Mouse (Mus musculus) heart, adult 2 months (tissue): ENCODE results near the gene Fam78a. TPM values are rescaled to one million over a fixed set of nuclear protein-coding genes. Genes with fewer than 3 reads are reported as not detected.

ENCODE experiments used
- DNase-seq, 2 experiments: peaks; one replicate each; pipeline ENCODE4 v3.0.0; 2021
- H3K27ac ChIP-seq: fragments of 200-600 bp; 2 replicates; pipeline ENCODE4 v1.8.1; 2022
- H3K27me3 ChIP-seq: fragments of 200-500 bp; 2 replicates; pipeline ENCODE4 v1.6.1; 2012; ENCODE audit warnings: mild to moderate bottlenecking, low read length, inconsistent platforms, mixed read lengths; ENCODE audit not compliant: control insufficient read depth, insufficient read depth
- H3K36me3 ChIP-seq: fragments of 200-500 bp; 2 replicates; pipeline ENCODE4 v1.6.1; 2012; ENCODE audit warnings: low read length, inconsistent platforms; ENCODE audit not compliant: control insufficient read depth, insufficient read depth
- H3K4me1 ChIP-seq: fragments of 200-500 bp; 2 replicates; pipeline ENCODE4 v1.6.1; 2011; ENCODE audit warnings: low read length; ENCODE audit not compliant: control insufficient read depth, insufficient read depth
- H3K4me3 ChIP-seq: fragments of 200-600 bp; 2 replicates; pipeline ENCODE4 v1.8.1; 2022
- H3K79me2 ChIP-seq: fragments of 200-500 bp; replicated peaks from 2 replicates; pipeline ENCODE4 v1.6.1; 2012; ENCODE audit warnings: mild to moderate bottlenecking, inconsistent platforms, low read length, moderate library complexity, mixed read lengths; ENCODE audit not compliant: control insufficient read depth, insufficient read depth
- H3K9ac ChIP-seq: fragments of 200-500 bp; 2 replicates; pipeline ENCODE4 v1.6.1; 2012; ENCODE audit warnings: low read depth, mild to moderate bottlenecking, control low read depth, inconsistent platforms, low read length, mixed read lengths
- CTCF ChIP-seq: fragments of 200-600 bp; IDR thresholded peaks from 2 replicates; pipeline ENCODE4 v1.8.1; 2022; ENCODE audit warnings: antibody characterized with exemption, mild to moderate bottlenecking, moderate library complexity
- EP300 ChIP-seq: fragments of 200-500 bp; IDR thresholded peaks from 2 replicates; pipeline ENCODE4 v1.6.1; 2011; ENCODE audit warnings: low read depth, low read length, control low read depth; ENCODE audit not compliant: insufficient read depth
- POLR2A ChIP-seq: fragments of 200-500 bp; IDR thresholded peaks from 2 replicates; pipeline ENCODE4 v1.6.1; 2011; ENCODE audit warnings: mild to moderate bottlenecking, low read depth, low read length, control low read depth; ENCODE audit not compliant: insufficient read depth
- WGBS: fragments of 180-500 bp; shearing (Covaris S2); methylation state at CpG from one replicate; pipeline ENCODE4 v1.1.7; 2018; 5-methylcytosine and 5-hydroxymethylcytosine counted together
- intact Hi-C: fragments of 180-260 bp; cut with DNase I; formaldehyde crosslinking; loops from one replicate; pipeline ENCODE4 v1.15.1; 2025
- long read RNA-seq: library from polyadenylated mRNA; stranded (forward); transcript quantifications from one replicate; pipeline ENCODE4 v2.0.0, GENCODE M21; 2021
- polyA plus RNA-seq: library from polyadenylated mRNA; depleted of rRNA; stranded (reverse); fragments of >200 nt; gene quantifications from 2 replicates; pipeline ENCODE4 v1.2.3, GENCODE M21; 2012; rRNA removed
- total RNA-seq, 2 experiments: library from RNA; stranded (reverse); gene quantifications; 2 replicates each; pipeline ENCODE4 v1.2.3; 2021

The Fam78a gene
- total RNA-seq (10 to 100 TPM; 15.9 to 19.1 TPM), polyA plus RNA-seq (18.7 and 24.9 TPM in 2 replicates)
- long read RNA-seq, full-length matches to known transcripts = 2 of 13 reads
- long read RNA-seq, partial matches to known transcripts = 1 of 13 reads
- long read RNA-seq, other reads (novel, unspliced or antisense) = 10 of 13 reads

DNA sequence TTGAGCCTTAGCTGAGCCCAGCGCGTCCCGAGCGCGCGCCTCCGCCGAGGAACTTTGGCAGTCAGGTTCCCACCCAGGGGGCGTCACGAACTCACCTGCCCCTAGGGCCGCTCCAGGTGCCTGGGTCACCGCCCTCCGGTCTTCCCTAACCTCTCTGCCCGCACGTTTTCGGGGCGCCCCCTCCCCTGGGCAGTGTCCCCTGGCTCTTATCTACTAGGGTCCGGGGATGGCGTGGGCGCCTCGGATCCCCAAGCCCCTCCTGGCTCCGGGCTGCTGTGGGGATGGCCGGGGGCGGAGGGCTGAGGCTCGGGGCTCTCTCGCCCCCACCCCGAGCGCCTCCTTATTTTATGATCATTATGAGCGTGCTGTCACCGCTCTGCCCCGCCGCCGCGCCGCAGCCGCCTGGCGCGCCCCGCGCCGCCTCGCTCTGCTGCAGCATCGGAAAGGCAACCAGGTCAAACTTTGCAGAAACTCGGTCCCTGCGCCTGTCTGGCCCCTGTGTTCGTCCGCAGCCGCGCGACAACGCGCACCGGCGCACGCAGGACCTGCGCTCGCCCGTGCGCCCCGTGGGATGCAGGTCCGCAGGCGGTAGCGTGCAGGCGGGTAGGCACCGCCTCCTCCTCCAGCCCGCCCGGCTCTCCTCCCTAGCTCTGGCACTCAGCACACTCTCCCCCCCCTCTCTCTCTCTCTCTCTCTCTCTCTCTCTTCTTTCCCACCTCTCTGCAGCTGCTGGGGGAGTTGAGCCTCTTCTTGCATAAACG, at the start of gene Fam78a:
Gene Fam78a (minus strand): TSS at position 747 of the 761 bp plus-strand sequence.
- H3K79me2 ChIP-seq = no peaks in the 10 kb centered on the region
- no peaks in the 10 kb centered on the region for H3K36me3 ChIP-seq
- peaks cover 8% of the 10 kb centered on the region for H3K4me1 ChIP-seq
- no peaks in the 10 kb centered on the region for H3K27me3 ChIP-seq
- peak; percentile 53; the same call in 1 of the 2 replicates for TF ChIP-seq POLR2A
- 0 out of 2 replicates have a peak, but pooled peaks have one; percentile 46 for TF ChIP-seq EP300
- no peak for TF ChIP-seq CTCF
- intact Hi-C loops = loop anchor here (5.0 kb wide), 1 partner anchor 47 kb away; no protein-coding TSS in a partner anchor
- peak within 1 kb of the TSS; percentile 82 for H3K9ac ChIP-seq
- WGBS = under 1% methylated on average over 67 of the region's 68 CpGs
- peak within 1 kb of the TSS; percentile 84 for H3K4me3 ChIP-seq
- peak within 1 kb of the TSS; percentile 77 for H3K27ac ChIP-seq
- DNase-seq = peak; percentile 64 to 67

DNA sequence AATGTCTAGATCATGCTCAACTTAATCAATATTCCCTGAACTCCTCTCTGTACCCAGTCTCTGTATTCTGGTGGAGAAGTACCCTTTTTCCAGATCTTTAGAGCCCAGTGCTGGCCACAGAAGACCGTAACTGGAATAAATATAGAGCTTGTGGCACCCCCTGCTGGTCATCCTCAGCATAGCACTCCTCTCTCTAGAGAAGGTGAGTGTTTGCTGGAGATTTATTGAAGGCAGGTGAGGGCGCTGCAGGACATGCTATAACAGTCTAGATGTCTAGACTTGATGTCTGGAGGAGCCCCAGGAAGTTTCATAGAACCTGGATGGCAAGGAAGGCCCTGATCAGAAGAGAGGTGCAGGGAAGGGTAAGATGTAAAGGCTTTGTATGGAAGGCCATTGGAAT, 49.4 kb upstream of the Fam78a start:
- no peaks in the 10 kb centered on the region for H3K27me3 ChIP-seq
- H3K9ac ChIP-seq = no peak overlapping the region
- no peaks in the 10 kb centered on the region for H3K36me3 ChIP-seq
- H3K27ac ChIP-seq = no peak overlapping the region
- H3K4me3 ChIP-seq = no peak overlapping the region
- peak; percentile 82 to 89 for DNase-seq
- peaks cover 2% of the 10 kb centered on the region for H3K4me1 ChIP-seq
- no peaks in the 10 kb centered on the region for H3K79me2 ChIP-seq
- 0% methylated on average over 2 of the region's 2 CpGs for WGBS
- intact Hi-C loops = loop anchor here (5.0 kb wide), 2 partner anchors 97 to 162 kb away; partner anchors contain the start of gene Nup214
- peak; percentile 75; the same call in 1 of the 2 replicates for TF ChIP-seq EP300
- TF ChIP-seq POLR2A = no peak
- peak; percentile 98 for TF ChIP-seq CTCF

DNA sequence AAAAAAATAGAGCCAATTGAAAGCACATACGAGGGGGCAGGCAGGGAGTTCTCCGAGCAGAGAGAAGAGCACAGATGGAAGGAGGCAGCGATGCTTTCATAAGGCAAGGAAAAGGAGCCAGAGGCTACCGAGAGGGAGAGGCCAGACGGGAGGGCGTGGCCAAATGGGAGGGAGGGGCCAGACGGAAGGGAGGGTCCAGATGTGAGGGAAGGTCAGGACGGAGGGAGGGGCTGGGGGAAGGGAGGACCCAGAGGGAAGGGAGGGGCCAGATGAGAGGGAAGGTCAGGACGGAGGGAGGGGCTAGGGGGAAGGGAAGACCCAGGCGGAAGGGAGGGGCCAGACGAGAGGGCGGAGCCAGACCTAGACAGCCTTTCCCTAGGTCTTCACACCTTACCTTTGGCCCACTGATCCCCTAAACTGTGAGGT, 47.9 kb upstream of the Fam78a start:
- DNase-seq = peak; percentile 56 to 68
- intact Hi-C loops = loop anchor here (2.0 to 5.0 kb wide), 3 partner anchors 95 to 216 kb away; partner anchors contain the start of gene Nup214
- Histone ChIP-seq H3K27ac (no peak overlapping the region), H3K4me1 (peaks cover 5% of the 10 kb centered on the region), H3K4me3 (no peak overlapping the region), H3K36me3 (no peaks in the 10 kb centered on the region), H3K79me2 (no peaks in the 10 kb centered on the region), H3K9ac (no peak overlapping the region), H3K27me3 (no peaks in the 10 kb centered on the region)
- 7% methylated on average over 12 of the region's 12 CpGs for WGBS
- TF ChIP-seq CTCF (no peak), POLR2A (no peak), EP300 (no peak)

DNA sequence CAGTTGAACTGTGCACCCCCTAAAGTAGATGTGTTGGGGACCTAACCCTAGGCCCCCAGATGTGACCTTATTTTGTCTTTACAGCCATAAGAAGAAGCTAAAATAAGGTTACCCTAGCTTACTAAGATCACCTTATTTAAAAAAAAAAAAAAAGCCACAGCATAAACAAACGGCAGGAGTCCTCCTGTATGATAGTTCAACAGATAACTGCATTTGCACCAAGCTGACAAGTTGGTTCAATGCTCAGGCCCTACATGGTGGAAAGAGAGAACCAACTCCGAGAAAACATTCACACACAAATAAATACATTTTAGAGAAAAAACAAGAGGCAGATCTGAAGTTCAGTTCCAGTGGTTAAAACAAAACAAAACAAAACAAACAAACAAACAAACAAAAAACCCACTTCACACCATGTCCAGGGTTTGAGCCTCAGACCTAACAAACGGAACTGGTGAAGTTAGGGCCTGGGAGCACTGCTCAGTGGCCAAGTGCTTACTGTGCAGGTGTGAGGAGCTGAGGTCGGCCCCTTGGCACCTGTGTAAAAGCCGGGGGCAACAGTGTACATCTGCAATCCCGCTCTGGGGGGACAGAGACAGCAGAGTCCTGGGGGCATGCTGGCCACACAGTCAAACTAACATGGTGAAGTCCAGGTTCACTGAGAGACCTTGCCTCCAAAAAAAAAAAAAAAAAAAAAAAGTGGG, 47.4 kb upstream of the Fam78a start:
- no peaks in the 10 kb centered on the region for H3K36me3 ChIP-seq
- H3K9ac ChIP-seq = no peak overlapping the region
- intact Hi-C loops = loop anchor here (2.0 to 5.0 kb wide), 4 partner anchors 49 to 215 kb away; partner anchors contain the start of gene Nup214
- 77% methylated on average over 6 of the region's 6 CpGs for WGBS
- no peak for TF ChIP-seq CTCF
- H3K27me3 ChIP-seq = no peaks in the 10 kb centered on the region
- H3K4me1 ChIP-seq = peaks cover 5% of the 10 kb centered on the region
- H3K4me3 ChIP-seq = no peak overlapping the region
- no peak for DNase-seq
- no peak overlapping the region for H3K27ac ChIP-seq
- no peaks in the 10 kb centered on the region for H3K79me2 ChIP-seq

DNA sequence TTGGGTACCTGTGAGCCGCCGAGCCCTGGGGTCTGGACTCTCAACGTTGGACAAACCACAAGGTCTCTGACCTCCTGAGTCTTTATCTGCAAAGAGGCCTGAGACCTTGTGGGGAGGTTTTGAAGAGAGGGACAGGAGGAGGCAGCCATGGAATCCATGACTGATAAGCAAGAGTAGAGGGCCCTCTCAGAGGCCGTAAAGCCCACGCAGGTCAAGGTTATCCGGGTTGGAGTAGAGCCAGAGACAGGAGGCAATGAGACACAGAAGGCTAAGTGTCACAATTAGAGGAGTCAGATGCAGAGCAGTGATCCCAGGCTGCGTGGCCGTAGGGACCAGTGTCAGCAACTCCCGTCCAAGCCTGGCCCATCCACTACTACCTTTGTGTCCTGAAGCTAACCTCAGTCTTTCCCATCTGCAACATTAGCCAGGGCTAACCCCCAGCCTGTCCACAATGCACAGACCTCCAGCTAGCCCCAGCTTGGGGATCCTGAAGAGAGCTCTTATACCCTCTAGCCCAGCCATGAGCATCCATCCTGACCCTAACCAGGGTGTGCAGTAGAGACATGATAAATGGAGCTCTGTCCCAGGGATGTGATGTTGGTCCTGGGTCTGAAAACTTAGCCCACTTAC, 46.7 kb upstream of the Fam78a start:
- H3K9ac ChIP-seq = no peak overlapping the region
- intact Hi-C loops = loop anchor here (2.0 to 5.0 kb wide), 3 partner anchors 49 to 159 kb away; partner anchors contain the start of gene Nup214
- no peaks in the 10 kb centered on the region for H3K27me3 ChIP-seq
- TF ChIP-seq POLR2A = no peak
- TF ChIP-seq CTCF = no peak
- TF ChIP-seq EP300 = no peak
- WGBS = 53% methylated on average over 9 of the region's 9 CpGs
- no peak overlapping the region for H3K4me3 ChIP-seq
- H3K4me1 ChIP-seq = peaks cover 5% of the 10 kb centered on the region
- DNase-seq = no peak
- H3K79me2 ChIP-seq = no peaks in the 10 kb centered on the region
- no peaks in the 10 kb centered on the region for H3K36me3 ChIP-seq
- no peak overlapping the region; the same call in 1 of the 2 replicates for H3K27ac ChIP-seq
